Mouse (Mus musculus): ENCODE data around the gene Synrg.

Synrg gene

GRCm38 (mm10) chr11:84078601-84079000 is 114.4 kb downstream of the Synrg start:
- no peak for DNase-seq (ENCODE audit: low spot score)

GRCm38 (mm10) chr11:84079361-84079760 is 115.1 kb downstream of the Synrg start:
- DNase-seq (ENCODE audit: low spot score), result no peak

- DNase-seq (ENCODE audit: low spot score), result no peak
Measured at GRCm38 (mm10) chr11:84079887-84080286, 115.7 kb downstream of the Synrg start.

GRCm38 (mm10) chr11:84080327-84080726 is 116.1 kb downstream of the Synrg start:
- DNase-seq (ENCODE audit: low spot score), result no peak

GRCm38 (mm10) chr11:84081901-84082300 is 117.7 kb downstream of the Synrg start:
- no peak for DNase-seq (ENCODE audit: low spot score)

- DNase-seq (ENCODE audit: low spot score), result no peak
Measured at GRCm38 (mm10) chr11:84090572-84090971, 126.3 kb downstream of the Synrg start.
